Comparison of ENCODE assay signal across 9 mouse cellular contexts in genomic region chr2:167298729-167299705, GRCm38 (mm10). TPM values are rescaled to one million over a fixed set of nuclear protein-coding genes. Genes with fewer than 3 reads are reported as not detected.
A peak's percentile ranks its signal among the peaks of the same experiment; 100 is the strongest.
DNase-seq lines count a peak whose midpoint lies in the region; ATAC-seq lines count a peak whose summit lies in the region.
"Had no signal": no experiment of that assay in that cellular context is flagged by ENCODE, and none has a peak within 500 bp of the region (broad histone marks: within the 10 kb centered on the region; RNA-seq: fewer than 3 reads in every experiment).

No protein-coding gene starts in this region.

- peaks cover 2% of the 10 kb centered on the region; the same call in 1 of the 2 replicates for H3K36me3 ChIP-seq in heart, embryonic 15.5 days
- H3K36me3 ChIP-seq in midbrain, embryonic 10.5 days: peaks cover 32% of the 10 kb centered on the region

- 73% methylated on average over 27 of the region's 27 CpGs for WGBS in heart, embryonic 15.5 days
- WGBS in midbrain, embryonic 10.5 days: 84% methylated on average over 27 of the region's 27 CpGs

- H3K4me3 ChIP-seq in heart, embryonic 15.5 days: no peak overlapping the region
- no peak overlapping the region for H3K4me3 ChIP-seq in midbrain, embryonic 10.5 days
- H3K4me3 ChIP-seq: heart, adult 2 months had no signal

- H3K27ac ChIP-seq in heart, embryonic 15.5 days: 0 out of 2 replicates have a peak overlapping the region, but pooled peaks have one; percentile 2
- peak overlapping the region; percentile 75 for H3K27ac ChIP-seq in midbrain, embryonic 10.5 days (replicated peaks)
- H3K27ac ChIP-seq: heart, adult 2 months had no signal

- peak; percentile 79 for DNase-seq in right cerebral cortex, adult 18-20 months
- no peak for DNase-seq in right cerebral cortex, postnatal 4 days
- DNase-seq in cerebellum, postnatal 14 days: peak; percentile 71 to 72
- peak; percentile 66 to 88 for DNase-seq in layer of hippocampus, adult 18-20 months (ENCODE audit: low spot score in 2 of 2)
- no peak for DNase-seq in midbrain, embryonic 10.5 days (ENCODE audit: low spot score)
- peak; percentile 86 for DNase-seq in telencephalon, adult 2 months (ENCODE audit: low read depth, low spot score)
- DNase-seq in MN1 (ENCODE audit: low spot score): no peak

- no peak overlapping the region for H3K9ac ChIP-seq in heart, embryonic 15.5 days

- H3K4me2 ChIP-seq in heart, embryonic 15.5 days: no peak overlapping the region

- ATAC-seq in heart, embryonic 15.5 days (replicated peaks; ENCODE audit: insufficient number of reproducible peaks, insufficient read depth, low FRiP score, low read depth): no peak

- no peaks in the 10 kb centered on the region for H3K27me3 ChIP-seq in heart, embryonic 15.5 days
- no peaks in the 10 kb centered on the region for H3K27me3 ChIP-seq in midbrain, embryonic 10.5 days (ENCODE audit: low read depth, poor library complexity, severe bottlenecking)

- H3K9me3 ChIP-seq in heart, embryonic 15.5 days (replicated peaks): no peaks in the 10 kb centered on the region
- H3K9me3 ChIP-seq in midbrain, embryonic 10.5 days (replicated peaks): no peaks in the 10 kb centered on the region

- H3K4me1 ChIP-seq in heart, embryonic 15.5 days (replicated peaks): peaks cover 20% of the 10 kb centered on the region
- H3K4me1 ChIP-seq in midbrain, embryonic 10.5 days: peaks cover 32% of the 10 kb centered on the region

RNA-seq across cellular contexts. Expression of gene B4galt5, which starts 50.0 kb away (rescaled TPM):
- 11.7 and 12.7 TPM in 2 replicates for polyA plus RNA-seq in heart, embryonic 15.5 days (2015; fragmentation: Nextera tagmentation; extraction: Ambion mirVana)
- 10 to 100 TPM; 43.7 to 44.5 TPM for total RNA-seq in layer of hippocampus, adult 18-20 months (2021)
- polyA plus RNA-seq in midbrain, embryonic 10.5 days (2016; fragmentation: Nextera tagmentation; extraction: Ambion mirVana): 9.1 and 9.9 TPM in 2 replicates

RNA-seq across cellular contexts. Expression of gene Ptgis, which starts 58.6 kb away (rescaled TPM):
- 22.5 and 25.7 TPM in 2 replicates for polyA plus RNA-seq in heart, embryonic 15.5 days (2015; fragmentation: Nextera tagmentation; extraction: Ambion mirVana)
- 1 to 10 TPM in 1 of 2 experiments, under 1 TPM in 1; 0.79 to 1.2 TPM for total RNA-seq in layer of hippocampus, adult 18-20 months (2021)
- 11.7 and 12.7 TPM in 2 replicates for polyA plus RNA-seq in midbrain, embryonic 10.5 days (2016; fragmentation: Nextera tagmentation; extraction: Ambion mirVana)

Comparison
In these comparisons a context has a peak if more than half of its experiments do, and no peak if none do; other contexts are left out.
1. DNase-seq: peak in right cerebral cortex, adult 18-20 months (single experiment), cerebellum, postnatal 14 days (2 of 2), layer of hippocampus, adult 18-20 months (2 of 2) and telencephalon, adult 2 months (single experiment); none in right cerebral cortex, postnatal 4 days (single experiment), midbrain, embryonic 10.5 days (single experiment) and MN1 (single experiment).